Mouse (Mus musculus): ENCODE measurements around the gene Tanc1.

The Tanc1 gene

GRCm38 (mm10) chr2:59612733-59613473 is 1.1 kb downstream of the Tanc1 start:
- in situ Hi-C loops (cut with MboI): no loop called here

- in situ Hi-C loops (cut with MboI): no loop called here
These were observed 1.7 kb downstream of the Tanc1 start for GRCm38 (mm10) chr2:59613474-59614019.

- in situ Hi-C loops (cut with MboI): no loop called here
These were observed 5.0 kb downstream of the Tanc1 start for GRCm38 (mm10) chr2:59616890-59617289.

- in situ Hi-C loops (cut with MboI): no loop called here
These were observed 7.2 kb downstream of the Tanc1 start for GRCm38 (mm10) chr2:59618996-59619395.

GRCm38 (mm10) chr2:59620601-59621000 is 8.8 kb downstream of the Tanc1 start:
- in situ Hi-C loops (cut with MboI): no loop called here

- in situ Hi-C loops (cut with MboI): no loop called here
These were observed 10.8 kb downstream of the Tanc1 start for GRCm38 (mm10) chr2:59622514-59623139.

GRCm38 (mm10) chr2:59623858-59624257 is 12.0 kb downstream of the Tanc1 start:
- in situ Hi-C loops (cut with MboI): no loop called here

- in situ Hi-C loops (cut with MboI): no loop called here
These were observed 13.6 kb downstream of the Tanc1 start for GRCm38 (mm10) chr2:59625416-59625815.

- in situ Hi-C loops (cut with MboI): no loop called here
These were observed 14.1 kb downstream of the Tanc1 start for GRCm38 (mm10) chr2:59625927-59626326.

- in situ Hi-C loops (cut with MboI): no loop called here
These were observed 14.6 kb downstream of the Tanc1 start for GRCm38 (mm10) chr2:59626422-59626821.

GRCm38 (mm10) chr2:59627502-59627901 is 15.7 kb downstream of the Tanc1 start:
- in situ Hi-C loops (cut with MboI): no loop called here

GRCm38 (mm10) chr2:59628057-59628901 is 16.4 kb downstream of the Tanc1 start:
- in situ Hi-C loops (cut with MboI): no loop called here

- in situ Hi-C loops (cut with MboI): no loop called here
These were observed 18.0 kb downstream of the Tanc1 start for GRCm38 (mm10) chr2:59629829-59630228.

GRCm38 (mm10) chr2:59631406-59631805 is 19.6 kb downstream of the Tanc1 start:
- in situ Hi-C loops (cut with MboI): no loop called here

GRCm38 (mm10) chr2:59633761-59634430 is 22.1 kb downstream of the Tanc1 start:
- in situ Hi-C loops (cut with MboI): no loop called here

- in situ Hi-C loops (cut with MboI): no loop called here
These were observed 25.4 kb downstream of the Tanc1 start for GRCm38 (mm10) chr2:59637040-59637785.

GRCm38 (mm10) chr2:59642722-59643121 is 30.9 kb downstream of the Tanc1 start:
- in situ Hi-C loops (cut with MboI): no loop called here

GRCm38 (mm10) chr2:59644816-59645215 is 33.0 kb downstream of the Tanc1 start:
- in situ Hi-C loops (cut with MboI): no loop called here

- in situ Hi-C loops (cut with MboI): no loop called here
These were observed 33.7 kb downstream of the Tanc1 start for GRCm38 (mm10) chr2:59645515-59645914.

GRCm38 (mm10) chr2:59646740-59647390 is 35.0 kb downstream of the Tanc1 start:
- in situ Hi-C loops (cut with MboI): no loop called here

Data from mature B cell (primary cell).